Mouse (Mus musculus) frontal cortex, adult 2 months (tissue): ENCODE measurements around the gene Eif2ak1. TPM values are rescaled to one million over a fixed set of nuclear protein-coding genes. Genes with fewer than 3 reads are reported as not detected.
A peak's percentile ranks its signal among the peaks of the same experiment; 100 is the strongest.
"Not testable (repeated sequence)": the region's sequence is repeated elsewhere in the genome, so short reads cannot be mapped to it uniquely, and the experiment has no call there.

ENCODE experiments used
- DNase-seq, 2 experiments: peaks; one replicate each; pipeline ENCODE4 v3.0.0; 2022; ENCODE audit warnings: low spot score in 1 of 2; ENCODE audit errors: extremely low spot score in 1 of 2
- polyA plus RNA-seq: library from polyadenylated mRNA; depleted of rRNA; stranded (reverse); fragments of >200 nt; gene quantifications from 2 replicates; pipeline ENCODE4 v1.2.3, GENCODE M21; 2012; rRNA removed

The Eif2ak1 gene
- polyA plus RNA-seq: 32.2 and 33.1 TPM in 2 replicates

DNA sequence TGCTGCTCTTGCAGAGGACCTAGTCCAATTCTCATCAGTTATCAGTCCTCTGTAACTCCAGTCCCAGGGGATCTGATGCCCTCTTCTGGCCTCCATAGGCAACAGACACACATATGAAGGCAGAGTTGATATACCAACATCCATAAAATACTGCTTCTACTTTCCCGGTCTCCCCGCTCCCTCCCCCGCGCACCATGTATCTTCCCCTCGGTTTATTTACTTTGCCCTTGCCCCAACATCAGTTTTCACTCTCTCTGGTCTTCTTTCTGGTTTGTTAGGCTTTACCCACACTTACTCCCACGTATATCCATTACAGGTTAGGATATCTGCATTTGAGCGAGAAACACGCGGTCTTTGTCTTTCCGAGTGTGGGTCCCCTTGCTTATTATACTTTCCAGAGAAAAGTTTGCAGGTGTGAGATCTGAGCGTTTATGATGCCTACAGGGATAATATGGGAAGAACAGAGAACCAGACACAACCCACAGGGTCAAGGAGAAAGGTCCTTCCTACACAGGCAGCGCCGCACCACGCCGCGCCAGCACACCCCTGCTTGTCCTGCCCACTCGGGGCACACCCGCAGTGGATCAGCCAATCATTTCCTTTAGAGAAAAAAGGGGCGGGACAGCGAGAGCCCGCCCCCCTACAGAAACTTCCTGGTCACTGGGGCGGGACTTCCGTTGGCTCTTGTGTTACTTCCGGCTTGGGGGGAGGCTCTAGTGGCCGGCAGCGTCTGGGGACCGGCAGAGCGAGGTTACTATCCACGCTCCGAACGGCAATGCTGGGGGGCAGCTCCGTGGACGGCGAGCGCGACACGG is at the start of gene Eif2ak1:
TSS of gene Eif2ak1 (plus strand) at position 673 of the 815 bp plus-strand sequence.
- DNase-seq: peak; percentile 88 to 92

DNA sequence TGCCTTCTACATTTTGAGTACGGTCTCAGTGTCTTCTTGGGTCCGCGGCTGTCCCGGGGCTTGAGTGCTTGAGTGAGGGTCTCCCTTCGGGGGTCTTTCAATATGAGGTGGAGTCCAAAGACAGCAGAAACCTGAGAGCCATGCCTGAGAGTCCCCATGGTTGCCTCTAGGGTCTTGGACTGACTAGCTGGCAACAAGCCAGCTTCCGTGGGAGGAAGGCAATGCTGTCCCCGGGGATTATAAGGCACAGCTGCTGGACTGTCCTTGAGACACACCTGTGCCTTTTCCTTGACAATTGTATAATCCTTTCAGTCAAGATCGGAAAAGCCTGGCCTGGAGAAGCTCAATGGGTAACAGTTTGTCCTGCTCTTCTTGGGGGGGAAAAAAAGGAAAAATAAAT is 35.6 kb upstream of the Eif2ak1 start:
- DNase-seq: no peak

DNA sequence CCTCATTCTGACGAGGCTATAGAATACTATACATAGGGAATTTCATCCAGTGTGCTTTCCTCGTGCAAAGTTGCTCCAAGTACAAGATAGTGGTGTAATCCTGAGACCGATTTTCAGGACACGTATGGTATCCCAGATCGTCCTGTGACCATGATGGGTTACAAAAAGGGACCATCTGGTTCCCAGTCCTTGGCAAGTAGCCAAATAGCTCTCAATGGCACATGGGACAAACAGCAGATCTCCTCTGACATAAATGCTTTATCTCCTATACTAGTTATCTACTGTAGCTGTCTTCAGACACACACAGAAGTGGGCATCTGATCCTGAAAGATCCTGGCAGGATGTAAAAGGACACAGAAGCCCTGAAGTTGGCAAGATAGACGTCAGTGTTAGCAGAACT is 32.2 kb upstream of the Eif2ak1 start:
- no peak for DNase-seq

DNA sequence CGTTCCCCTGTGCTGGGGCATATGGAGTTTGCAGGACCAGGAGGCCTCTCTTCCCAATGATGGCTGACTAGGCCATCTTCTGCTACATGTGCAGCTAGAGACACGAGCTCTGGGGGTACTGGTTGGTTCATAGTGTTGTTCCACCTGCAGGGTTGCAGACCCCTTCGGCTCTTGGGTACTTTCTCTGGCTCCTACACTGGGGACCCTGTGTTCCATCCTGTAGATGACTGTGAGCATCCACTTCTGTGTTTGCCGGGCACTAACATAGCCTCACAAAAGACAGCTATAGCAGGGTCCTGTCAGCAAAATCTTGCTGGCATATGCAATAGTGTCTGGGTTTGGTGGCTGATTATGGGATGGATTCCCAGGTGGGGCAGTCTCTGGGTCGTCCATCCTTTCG is 16.4 kb upstream of the Eif2ak1 start:
- DNase-seq: not testable (repeated sequence)

DNA sequence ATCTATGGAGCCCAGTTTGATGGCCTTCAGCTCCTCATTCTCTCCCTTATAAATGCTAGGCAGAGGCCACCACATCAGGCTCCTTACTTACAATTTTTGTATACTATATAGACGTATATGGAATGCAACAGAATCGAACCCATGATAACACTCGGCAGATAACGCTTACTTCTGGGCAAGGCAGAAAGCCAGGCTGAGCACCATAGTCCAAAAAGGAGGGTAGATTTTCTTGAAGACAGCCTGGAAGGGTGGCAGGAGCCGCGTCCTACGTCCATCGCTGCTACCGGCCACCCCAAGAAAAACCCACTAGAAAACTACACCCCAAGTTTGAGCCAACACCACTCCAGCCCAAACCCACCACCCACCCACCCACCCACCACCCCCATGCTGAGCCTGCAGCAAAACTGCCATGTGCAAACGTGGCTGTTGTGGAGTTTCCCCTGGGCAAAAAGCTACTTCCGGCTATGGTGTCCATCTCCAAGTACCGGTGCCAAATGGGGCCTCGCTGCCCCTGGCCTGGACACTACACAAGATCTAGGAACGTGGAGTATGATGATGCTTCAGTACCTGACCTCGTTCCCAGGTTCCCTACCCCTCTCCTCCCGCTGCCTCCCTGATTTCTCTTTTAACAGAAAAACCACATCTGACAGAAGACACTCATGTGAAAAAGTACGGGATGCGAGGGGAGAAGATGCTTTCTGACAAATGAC is 13.4 kb upstream of the Eif2ak1 start:
- no peak for DNase-seq

DNA sequence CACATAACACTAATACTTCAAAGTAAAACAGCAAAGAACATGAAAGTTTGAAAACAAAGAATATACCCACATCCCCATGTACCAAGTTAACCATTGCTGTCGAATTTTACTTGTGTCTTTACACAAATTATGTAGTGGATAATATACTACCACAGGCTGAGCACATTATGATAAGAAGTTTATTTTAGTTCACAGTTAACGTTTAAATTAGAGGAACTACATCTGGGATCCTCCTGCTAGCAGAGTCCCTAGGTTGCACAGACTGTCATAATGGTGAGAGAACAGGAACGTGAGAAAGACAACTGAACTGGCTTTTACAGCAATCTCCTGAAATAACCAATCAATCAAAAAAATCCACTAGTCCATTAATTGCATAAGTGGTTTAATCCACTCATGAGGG is 10.3 kb upstream of the Eif2ak1 start:
- DNase-seq: no peak

DNA sequence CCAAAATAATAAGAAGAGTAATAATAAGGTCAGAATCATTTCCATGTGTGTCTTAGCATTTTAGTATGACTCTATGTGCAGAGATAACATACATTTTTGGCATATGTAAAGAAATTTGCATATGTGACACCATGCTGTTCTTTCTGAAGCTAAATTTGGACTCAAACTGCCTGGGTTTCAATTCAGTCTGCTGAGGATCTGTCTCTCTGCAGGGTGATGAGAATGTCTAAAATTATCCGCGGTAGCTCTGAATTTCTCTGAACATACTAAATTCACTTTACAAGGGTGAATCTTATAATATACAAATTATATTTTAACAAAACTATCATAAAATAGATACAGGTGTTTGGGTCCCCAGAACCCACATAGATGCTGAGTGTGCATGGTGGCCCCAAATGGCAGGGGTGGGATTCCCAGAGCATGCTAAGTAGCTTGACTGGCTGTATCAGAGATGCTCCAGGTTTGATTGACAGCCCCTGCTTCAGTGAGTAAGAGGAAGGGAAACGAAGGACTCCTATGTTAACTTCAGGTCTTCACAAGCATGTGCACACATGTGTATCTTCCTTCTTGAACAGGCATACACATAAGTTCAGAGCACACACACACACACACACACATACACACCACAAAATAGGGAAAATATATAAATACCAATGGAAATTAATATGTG is 8.0 kb upstream of the Eif2ak1 start:
- peak in 1 of 2 experiments; percentile 29 for DNase-seq

DNA sequence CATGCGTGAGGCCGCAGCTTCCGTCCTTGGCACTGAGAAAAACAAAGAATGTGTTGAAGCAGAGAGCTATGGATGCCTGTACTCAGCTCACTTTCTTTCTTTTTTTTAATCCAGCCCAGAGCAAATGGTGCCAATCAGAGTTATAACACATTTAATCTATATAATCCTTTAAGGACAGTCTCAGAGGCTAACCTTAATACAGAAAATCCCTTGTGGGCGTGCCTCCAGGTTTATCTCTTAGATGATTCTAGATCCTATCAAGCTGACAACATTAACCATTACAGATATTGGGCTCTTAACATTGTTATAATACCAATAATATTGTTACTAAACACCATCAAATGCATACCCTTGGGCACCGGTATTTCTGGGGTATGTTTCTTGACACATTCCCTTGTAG is 5.9 kb upstream of the Eif2ak1 start:
- DNase-seq: no peak

DNA sequence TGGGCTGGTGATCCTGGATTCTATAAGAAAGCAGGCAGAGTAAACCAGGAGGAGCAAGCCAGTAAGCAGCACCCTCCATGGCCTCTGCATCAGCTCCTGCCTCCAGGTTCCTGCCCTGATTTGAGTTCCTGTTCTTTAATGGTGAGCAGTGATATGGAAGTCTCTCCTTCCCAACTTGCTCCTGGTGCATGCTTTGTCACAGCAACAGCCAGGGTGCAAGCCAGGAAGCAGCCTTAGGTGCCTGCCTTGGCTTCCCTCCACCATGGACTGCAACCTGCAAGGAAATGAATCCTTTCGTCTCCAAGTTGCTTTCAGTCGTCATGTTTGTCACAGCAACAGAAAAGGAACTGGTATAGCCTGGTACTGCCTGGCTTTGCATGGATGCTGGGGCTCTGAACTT is 3.0 kb upstream of the Eif2ak1 start:
- DNase-seq: no peak

DNA sequence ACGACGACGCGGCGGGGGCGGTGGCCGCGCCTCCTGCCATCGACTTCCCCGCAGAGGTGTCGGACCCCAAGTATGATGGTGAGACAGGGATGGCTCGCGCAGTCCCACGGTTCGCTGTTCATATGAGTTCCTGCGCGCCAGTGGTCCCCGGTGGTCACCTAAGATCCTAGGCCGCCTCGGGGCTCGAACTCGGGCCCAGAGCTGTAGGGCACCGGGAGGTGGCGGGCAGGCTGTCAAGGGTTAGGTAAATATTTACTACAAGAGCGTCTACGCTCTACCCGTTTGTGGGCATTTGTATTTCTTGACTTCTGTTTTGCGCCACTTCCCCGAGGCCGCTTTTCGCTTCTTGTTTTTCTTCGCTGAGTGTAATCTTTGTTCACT is 333 bp downstream of the Eif2ak1 start:
- no peak for DNase-seq

DNA sequence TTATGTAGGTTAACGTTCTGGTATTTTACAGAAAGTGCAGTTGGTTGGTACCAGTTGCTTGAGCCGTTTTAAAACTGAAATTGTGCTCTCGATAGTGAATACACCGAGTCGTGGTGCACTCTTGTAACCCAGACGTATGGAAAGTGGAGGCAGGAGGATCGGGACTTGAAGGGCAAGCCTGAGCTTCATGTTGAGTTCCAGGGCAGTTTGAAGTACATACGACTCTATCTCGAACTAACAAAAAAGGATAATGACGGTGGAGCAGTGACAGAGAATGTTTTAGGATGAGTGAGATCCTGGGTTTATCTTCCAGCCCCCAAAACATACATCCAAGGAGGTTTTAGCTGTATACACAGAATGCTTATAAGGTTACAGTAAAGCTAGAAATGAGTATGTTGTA is 873 bp downstream of the Eif2ak1 start:
- DNase-seq: no peak

DNA sequence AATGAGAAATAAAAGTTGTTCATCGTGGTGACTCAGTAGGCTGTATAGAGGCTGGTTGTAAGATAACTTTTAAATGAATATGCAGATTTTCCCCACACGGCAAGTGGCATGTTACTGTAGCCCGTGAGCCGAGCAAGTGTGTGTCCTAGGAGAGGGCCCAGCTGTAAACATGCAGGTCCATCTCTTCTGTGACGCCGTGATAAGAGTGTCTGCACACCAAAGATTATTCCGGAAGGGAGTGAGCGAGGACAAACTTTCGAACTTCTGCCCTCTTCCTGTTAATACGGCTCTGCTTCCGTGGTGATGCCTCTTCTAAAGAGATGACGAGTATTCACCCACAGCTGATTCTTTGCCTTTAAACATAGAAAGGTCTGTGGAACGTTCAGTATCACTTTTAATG is 1.4 kb downstream of the Eif2ak1 start:
- DNase-seq: no peak

DNA sequence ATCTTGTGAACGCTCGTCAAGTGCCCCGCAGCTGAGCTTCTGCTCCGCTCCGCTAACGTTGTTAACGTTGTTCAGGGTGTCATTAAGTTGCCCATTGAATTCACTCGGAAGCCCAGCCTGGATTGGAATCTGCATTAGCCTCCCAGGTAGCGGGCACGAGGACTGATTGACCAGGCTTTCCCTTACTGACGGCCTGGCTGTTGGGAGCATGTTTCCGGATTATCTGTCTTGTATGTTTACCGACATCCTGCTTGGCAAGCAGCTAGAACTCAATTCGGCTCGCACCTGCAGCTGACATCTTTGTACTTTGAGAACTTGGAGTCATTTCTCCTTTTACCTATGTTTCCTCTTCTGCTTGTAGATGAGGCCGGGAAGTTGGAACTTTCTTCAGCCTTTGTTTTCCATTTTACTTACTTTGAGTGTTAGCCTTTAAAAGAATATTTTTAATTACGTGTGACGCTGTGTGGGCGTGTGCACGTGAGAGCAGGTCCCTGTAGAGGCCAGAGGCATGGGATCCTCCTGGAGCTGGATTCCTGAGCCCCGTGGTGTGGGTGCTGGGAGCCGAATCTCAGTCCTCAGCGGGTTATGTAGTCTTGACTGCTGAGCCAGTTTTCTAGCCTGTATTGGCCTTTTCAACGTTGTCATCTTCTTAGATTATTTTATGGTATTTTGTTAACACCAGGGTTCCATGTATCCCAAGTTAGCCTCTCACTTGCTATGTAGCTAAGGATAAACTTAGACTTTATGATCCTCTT is 2.5 kb downstream of the Eif2ak1 start:
- DNase-seq: no peak

DNA sequence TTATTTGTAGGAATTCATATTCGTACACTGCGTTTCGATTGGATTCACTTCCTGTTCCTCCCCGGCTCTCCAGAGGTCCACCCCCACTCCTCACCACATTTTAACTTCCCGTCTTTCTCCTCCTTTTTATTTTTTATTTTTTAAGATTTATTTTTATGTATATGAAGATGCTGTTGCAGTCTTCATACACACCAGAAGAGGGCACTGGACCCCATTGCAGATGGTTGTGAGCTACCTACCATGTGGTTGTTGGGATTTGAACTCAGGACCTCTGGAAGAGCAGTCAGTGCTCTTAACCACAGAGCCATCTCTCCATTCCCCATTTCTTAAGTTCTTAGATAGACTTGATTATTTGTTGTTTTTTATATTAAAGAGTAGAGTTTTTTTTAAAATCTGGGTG is 3.2 kb downstream of the Eif2ak1 start:
- DNase-seq: no peak

DNA sequence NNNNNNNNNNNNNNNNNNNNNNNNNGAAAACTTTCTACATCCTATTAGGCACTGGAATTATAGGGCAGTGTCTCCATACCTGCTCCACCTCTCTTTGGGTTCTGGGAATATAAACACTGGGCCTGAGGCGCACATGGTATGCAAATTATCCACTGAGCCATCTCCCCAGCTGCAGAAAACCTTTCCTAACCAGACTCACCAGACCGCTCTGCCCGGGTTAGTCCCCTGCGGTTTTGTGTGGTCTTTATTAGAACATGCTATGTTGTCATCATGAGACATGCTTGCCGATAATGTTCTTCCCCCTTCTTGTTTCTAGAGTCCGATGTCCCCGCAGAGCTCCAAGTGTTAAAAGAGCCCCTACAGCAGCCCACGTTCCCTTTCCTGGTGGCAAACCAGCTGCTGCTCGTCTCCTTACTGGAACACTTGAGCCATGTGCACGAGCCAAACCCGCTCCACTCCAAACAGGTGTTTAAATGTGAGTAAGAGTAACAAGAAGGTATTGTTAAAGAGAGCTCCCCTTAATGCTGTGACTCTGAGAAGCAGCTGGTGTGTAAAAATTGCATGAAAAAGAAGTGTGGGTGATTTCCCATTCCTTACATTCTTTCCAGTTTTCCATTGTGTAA is 54.1 kb downstream of the Eif2ak1 start:
- DNase-seq: no peak

DNA sequence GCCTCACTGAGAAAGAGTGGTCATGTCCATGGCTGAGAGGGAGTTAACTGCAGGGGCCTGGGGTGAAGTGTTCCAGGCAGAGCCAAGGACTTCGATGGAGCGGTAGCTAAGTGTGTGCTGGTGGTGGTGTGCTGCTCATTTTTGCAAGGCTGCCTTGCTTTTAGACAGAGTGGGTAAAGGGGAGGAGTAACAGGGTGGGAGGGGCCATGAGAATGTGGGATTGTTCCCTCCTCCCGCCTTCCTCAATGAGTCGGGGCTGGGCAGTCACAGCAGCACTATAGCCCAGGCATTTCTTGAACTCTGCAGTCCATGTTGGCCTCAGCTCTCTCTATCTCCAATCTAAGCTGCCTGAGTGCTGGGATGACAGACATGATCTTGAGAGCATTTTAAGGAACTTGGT is 57.0 kb downstream of the Eif2ak1 start:
- no peak for DNase-seq

DNA sequence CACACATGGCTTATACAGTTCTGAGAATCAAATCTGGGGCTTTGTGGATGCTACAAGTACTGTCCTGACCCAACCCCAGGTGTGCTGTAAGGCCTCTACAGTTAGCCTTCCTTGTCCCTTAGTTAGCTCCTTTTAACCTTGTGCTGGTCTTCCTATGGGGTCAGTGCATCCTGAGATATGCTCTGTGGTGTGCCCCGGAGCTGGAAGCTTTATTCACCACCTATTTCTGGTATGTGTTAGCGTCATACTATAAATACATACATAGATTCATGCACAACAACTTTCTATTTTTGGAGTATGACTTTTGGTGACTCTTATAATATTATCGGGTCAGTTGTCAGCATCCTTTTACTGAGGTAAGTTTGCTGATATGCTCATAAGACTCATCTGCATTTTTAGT is 67.7 kb downstream of the Eif2ak1 start:
- no peak for DNase-seq

DNA sequence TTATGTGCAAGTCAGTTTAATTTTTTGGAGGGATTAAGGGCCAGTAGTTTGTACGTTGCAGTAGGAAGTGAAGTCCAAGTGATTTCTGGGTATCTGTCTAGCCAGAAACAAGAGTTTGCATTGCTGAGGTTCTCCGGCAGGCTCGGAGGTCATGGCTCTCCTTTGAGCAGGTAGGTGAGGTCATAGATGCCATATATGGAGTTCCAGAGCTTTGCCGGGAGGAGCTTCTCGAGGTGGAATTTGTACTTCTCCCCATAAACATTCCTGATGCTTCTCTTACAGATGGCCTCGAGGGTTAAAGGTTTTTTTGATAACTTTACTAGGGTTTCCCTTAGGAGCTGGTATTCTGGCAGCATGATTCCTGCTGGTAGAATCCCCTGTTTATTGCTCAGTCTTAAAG is 73.2 kb downstream of the Eif2ak1 start:
- no peak for DNase-seq

DNA sequence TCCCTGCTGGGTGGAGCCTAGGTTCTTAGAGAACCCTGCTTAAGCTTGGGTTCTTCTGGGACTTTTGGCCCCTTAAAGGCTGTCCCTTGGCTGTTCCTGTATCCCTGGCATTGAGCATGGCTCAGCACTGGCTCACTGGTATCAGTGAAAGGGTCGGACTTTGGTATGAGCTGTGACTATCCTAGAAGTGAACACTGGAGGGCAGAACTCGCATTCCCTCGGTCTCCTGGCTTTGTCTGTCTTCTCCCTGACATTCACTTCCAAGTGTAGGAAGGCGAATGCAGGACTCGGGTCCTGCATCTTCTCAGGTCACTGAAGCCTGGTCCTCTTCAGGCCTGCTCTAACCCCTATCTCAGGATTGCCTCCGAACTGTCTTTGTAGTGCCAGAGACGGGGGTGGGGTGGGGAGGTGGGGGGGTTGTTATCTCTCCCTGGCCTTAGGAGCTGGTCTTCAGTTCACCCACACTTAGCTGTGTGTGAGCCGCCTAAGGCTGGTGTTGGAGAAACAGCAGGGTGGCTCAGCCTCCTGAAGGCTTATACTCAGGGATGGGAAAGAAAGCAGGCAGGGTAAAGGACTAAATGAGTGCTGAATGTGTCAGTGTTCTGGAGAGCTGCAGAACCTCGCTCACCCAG is 74.8 kb downstream of the Eif2ak1 start:
- DNase-seq: peak in 1 of 2 experiments; percentile 34

DNA sequence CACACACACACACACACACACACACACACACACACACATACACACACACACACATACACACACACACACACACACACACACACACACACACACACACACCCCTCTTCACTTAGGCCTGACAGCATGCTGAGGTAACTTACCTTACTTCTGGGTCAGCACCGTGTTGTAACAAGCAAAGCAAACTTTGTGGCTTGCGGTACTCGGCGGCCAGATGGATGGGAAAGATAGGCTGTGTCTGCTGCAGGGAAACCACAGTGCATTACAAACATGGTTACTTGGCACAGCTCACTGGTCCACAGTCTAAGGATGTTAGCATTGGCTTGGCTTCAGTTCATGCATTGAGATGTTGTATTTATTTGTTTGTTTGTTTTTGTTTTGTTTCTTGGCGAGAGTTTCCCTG is 75.8 kb downstream of the Eif2ak1 start:
- DNase-seq: no peak
